Mouse (Mus musculus) liver, postnatal 0 days (tissue): ENCODE measurements at regions not wholly inside any gene's neighbourhood (a gene's known extent, or its start where the extent isn't known, plus 50 kb on each side); places are given as distances from the start of the nearest gene placed in this dataset.

Experiments
- ATAC-seq: fragments of 200-750 bp; cut with Nextera tagmentation; 2 replicates; pipeline ENCODE4 v1.8.0; 2017; ENCODE audit warnings: mild to moderate bottlenecking, moderate library complexity
- DNase-seq: peaks from one replicate; pipeline ENCODE4 v3.0.0-alpha.2; 2016
- H3K27ac ChIP-seq: fragments of 300-500 bp; sonication (generic); 2 replicates; pipeline ENCODE4 v1.5.1; 2014; ENCODE audit warnings: antibody characterized with exemption, moderate library complexity, mild to moderate bottlenecking, low read depth
- H3K27me3 ChIP-seq: fragments of 300-500 bp; sonication (generic); 2 replicates; pipeline ENCODE4 v1.6.1; 2014; ENCODE audit warnings: low read length, control low read depth, mixed read lengths; ENCODE audit not compliant: insufficient read depth
- H3K36me3 ChIP-seq: fragments of 300-500 bp; sonication (generic); replicated peaks from 2 replicates; pipeline ENCODE4 v1.6.1; 2014; ENCODE audit warnings: mild to moderate bottlenecking, control low read depth, low read length, moderate library complexity, mixed read lengths; ENCODE audit not compliant: insufficient read depth
- H3K4me1 ChIP-seq: fragments of 300-500 bp; sonication (generic); 2 replicates; pipeline ENCODE4 v1.6.1; 2014; ENCODE audit warnings: antibody characterized with exemption, mild to moderate bottlenecking, control low read depth; ENCODE audit not compliant: insufficient read depth
- H3K4me2 ChIP-seq: fragments of 300-500 bp; sonication (generic); 2 replicates; pipeline ENCODE4 v1.6.1; 2014; ENCODE audit warnings: low read depth, mild to moderate bottlenecking, low read length, moderate library complexity, mixed read lengths
- H3K4me3 ChIP-seq: fragments of 300-500 bp; sonication (generic); 2 replicates; pipeline ENCODE4 v1.5.1; 2014; ENCODE audit warnings: low read depth, low read length
- H3K9ac ChIP-seq: fragments of 300-500 bp; sonication (generic); replicated peaks from 2 replicates; pipeline ENCODE4 v1.6.1; 2014; ENCODE audit warnings: mild to moderate bottlenecking, moderate library complexity
- H3K9me3 ChIP-seq: fragments of 300-500 bp; sonication (generic); 2 replicates; pipeline ENCODE4 v1.6.1; 2016; ENCODE audit warnings: mild to moderate bottlenecking, control low read depth, low read length, mixed read lengths
- CTCF ChIP-seq: sonication (generic); IDR thresholded peaks from 2 replicates; pipeline ENCODE4 v1.5.1; 2016; ENCODE audit warnings: antibody characterized with exemption, low read depth
- EP300 ChIP-seq: IDR thresholded peaks from 2 replicates; pipeline ENCODE4 v1.6.1; 2016; ENCODE audit warnings: antibody characterized with exemption, low read depth, mild to moderate bottlenecking
- WGBS: fragments of 180-500 bp; shearing (Covaris S2); extraction: QIAGEN DNeasy Blood & Tissue Kit; methylation state at CpG from one replicate; pipeline ENCODE4 v1.1.7; 2014; ENCODE audit not compliant: insufficient replicate concordance; 5-methylcytosine and 5-hydroxymethylcytosine counted together

GRCm38 (mm10) chr5:133746411-133746810 lies 353.1 kb upstream of the Castor2 start:
- Histone ChIP-seq H3K27ac (no peak overlapping the region), H3K36me3 (no peaks in the 10 kb centered on the region), H3K27me3 (no peaks in the 10 kb centered on the region), H3K4me3 (no peak overlapping the region), H3K4me1 (no peaks in the 10 kb centered on the region), H3K9ac (no peak overlapping the region), H3K4me2 (no peak overlapping the region), H3K9me3 (no peaks in the 10 kb centered on the region; the same call in 1 of the 2 replicates)
- TF ChIP-seq CTCF: no peak
- TF ChIP-seq EP300: no peak
- ATAC-seq (no peak), DNase-seq (no peak)
- WGBS: 77% methylated on average over 10 of the region's 10 CpGs

DNA sequence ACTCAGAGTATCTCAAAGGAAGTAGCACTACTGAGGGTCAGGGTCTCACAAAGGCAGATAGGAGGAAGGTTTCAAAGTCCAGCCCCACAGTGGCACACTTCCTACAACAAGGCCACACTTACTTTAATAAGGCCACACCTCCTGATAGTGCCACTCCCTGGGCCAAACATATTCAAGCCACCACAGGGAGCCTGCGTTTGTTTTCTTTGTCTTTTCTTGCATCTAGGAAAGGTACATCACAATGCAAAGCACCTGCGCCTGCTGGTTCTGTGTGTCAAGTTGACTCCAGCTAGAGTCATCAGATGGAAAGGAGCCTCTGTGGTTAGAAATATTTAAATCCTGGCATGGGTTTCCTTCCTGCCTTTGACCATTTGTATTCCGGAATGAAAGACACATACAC lies 355.4 kb upstream of the Castor2 start:
- Histone ChIP-seq H3K4me1 (no peaks in the 10 kb centered on the region), H3K27me3 (no peaks in the 10 kb centered on the region), H3K9me3 (no peaks in the 10 kb centered on the region; the same call in 1 of the 2 replicates), H3K27ac (no peak overlapping the region), H3K9ac (no peak overlapping the region), H3K36me3 (no peaks in the 10 kb centered on the region), H3K4me3 (no peak overlapping the region), H3K4me2 (no peak overlapping the region)
- no peak for ATAC-seq
- no peak for TF ChIP-seq EP300
- TF ChIP-seq CTCF: no peak
- 73% methylated on average over 3 of the region's 3 CpGs for WGBS
- DNase-seq: no peak

GRCm38 (mm10) chr5:133743606-133744005 lies 355.9 kb upstream of the Castor2 start:
- WGBS: 70% methylated on average over 2 of the region's 2 CpGs

DNA sequence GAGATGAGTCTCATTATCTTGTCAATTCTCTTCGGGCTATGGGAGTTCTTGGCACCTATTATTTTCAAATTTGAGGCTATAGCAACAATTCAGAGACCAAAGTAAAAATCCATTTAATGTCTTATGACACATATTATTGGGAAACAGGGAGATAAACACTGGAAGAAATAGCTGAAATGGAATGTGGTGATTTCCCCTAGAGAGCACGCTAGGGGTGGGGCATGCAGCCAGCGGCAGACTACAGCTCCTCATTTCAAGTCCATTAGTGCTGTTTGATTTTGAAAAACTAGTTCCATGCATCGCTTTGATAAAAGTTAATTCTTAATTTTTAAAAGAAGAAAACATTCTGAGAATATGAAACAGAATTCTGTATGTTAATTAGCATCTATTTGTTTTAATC lies 367.6 kb upstream of the Castor2 start:
- no peak for TF ChIP-seq CTCF
- no peak for TF ChIP-seq EP300
- 64% methylated on average over 4 of the region's 4 CpGs for WGBS
- ATAC-seq (no peak), DNase-seq (no peak)
- Histone ChIP-seq H3K4me2 (no peak overlapping the region), H3K36me3 (no peaks in the 10 kb centered on the region), H3K27ac (no peak overlapping the region), H3K9ac (no peak overlapping the region), H3K4me3 (no peak overlapping the region), H3K4me1 (no peaks in the 10 kb centered on the region), H3K9me3 (peaks cover 3% of the 10 kb centered on the region; the same call in 1 of the 2 replicates), H3K27me3 (no peaks in the 10 kb centered on the region)

More at GRCm38 (mm10) chr5:133743606-133744005, 355.9 kb upstream of the Castor2 start:
- Histone ChIP-seq H3K4me3 (no peak overlapping the region), H3K4me2 (no peak overlapping the region), H3K9me3 (no peaks in the 10 kb centered on the region; the same call in 1 of the 2 replicates), H3K9ac (no peak overlapping the region), H3K36me3 (no peaks in the 10 kb centered on the region), H3K27me3 (no peaks in the 10 kb centered on the region), H3K4me1 (no peaks in the 10 kb centered on the region), H3K27ac (no peak overlapping the region)
- no peak for DNase-seq
- ATAC-seq: no peak
- TF ChIP-seq EP300 (no peak), CTCF (no peak)

DNA sequence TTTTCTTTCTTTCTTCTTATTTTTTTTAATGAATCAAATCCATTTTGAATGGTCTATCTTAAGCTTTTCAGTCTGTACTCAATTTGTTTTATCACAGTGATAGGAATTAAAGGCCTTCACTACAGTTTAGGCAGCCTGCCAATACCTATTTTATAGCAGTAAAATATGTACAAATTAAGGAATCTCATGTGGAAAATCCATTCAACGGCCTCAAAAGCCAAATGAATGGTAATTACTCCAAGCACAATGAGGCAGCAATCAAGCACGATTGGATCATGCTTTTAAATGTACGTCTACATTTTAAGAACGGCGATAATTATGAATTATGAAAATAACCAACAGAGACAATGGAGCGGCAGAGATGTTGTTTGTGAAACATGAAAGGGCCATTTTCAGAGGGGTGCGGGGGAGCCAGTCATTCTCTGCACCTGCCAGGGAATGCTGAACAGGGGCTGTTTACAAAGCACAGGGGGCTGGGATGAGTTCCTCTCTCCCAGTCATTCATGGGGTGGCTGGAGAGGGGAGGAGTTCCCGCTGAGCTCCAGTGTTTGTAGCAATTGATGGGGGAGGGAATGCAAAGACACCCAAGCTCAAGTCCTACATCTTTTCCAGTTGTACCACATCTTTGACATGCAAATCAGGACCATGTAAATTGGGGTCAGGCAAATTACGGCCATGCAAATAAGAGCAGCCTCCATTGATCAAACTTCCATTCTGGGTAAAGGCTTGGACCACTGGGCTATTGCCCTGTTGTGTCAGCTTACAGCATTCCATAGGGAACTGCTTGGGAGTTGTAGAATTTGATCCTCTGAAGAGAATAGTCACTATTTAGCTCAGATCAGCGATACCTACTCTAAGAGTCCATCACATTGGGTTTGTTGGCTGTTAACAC lies 381.1 kb upstream of the Castor2 start:
- TF ChIP-seq EP300: no peak
- TF ChIP-seq CTCF: no peak
- Histone ChIP-seq H3K36me3 (no peaks in the 10 kb centered on the region), H3K27me3 (no peaks in the 10 kb centered on the region), H3K9me3 (no peaks in the 10 kb centered on the region), H3K4me3 (no peak overlapping the region), H3K4me2 (no peak overlapping the region), H3K9ac (no peak overlapping the region), H3K27ac (no peak overlapping the region), H3K4me1 (no peaks in the 10 kb centered on the region)
- no peak for ATAC-seq
- 67% methylated on average over 10 of the region's 10 CpGs for WGBS
- no peak for DNase-seq

DNA sequence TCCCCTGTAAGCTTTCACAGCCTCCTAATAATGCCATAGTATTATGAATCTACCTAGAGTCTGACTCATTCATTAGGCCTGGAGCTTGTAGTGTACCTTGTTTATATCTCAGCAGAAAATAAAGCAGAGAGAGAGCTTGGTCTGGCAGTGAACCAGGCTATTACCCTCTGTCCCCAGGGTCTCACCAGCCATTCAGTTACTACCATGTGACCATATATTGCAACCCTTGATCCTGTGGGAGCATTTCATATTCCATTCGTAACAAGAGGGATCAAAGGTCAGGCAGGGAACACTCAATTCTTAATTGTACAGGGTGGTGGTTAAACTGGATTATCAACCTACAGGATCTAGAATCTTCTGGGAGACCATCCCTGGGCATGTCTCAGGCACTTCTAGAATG lies 383.7 kb upstream of the Castor2 start:
- no peak overlapping the region for H3K4me3 ChIP-seq
- no peaks in the 10 kb centered on the region for H3K9me3 ChIP-seq
- H3K27me3 ChIP-seq: no peaks in the 10 kb centered on the region
- H3K4me2 ChIP-seq: no peak overlapping the region
- H3K9ac ChIP-seq: no peak overlapping the region
- H3K4me1 ChIP-seq: no peaks in the 10 kb centered on the region
- TF ChIP-seq CTCF (no peak), EP300 (no peak)
- H3K27ac ChIP-seq: no peak overlapping the region
- ATAC-seq (no peak), DNase-seq (no peak)
- 74% methylated on average over 1 of the region's 1 CpGs for WGBS
- H3K36me3 ChIP-seq: no peaks in the 10 kb centered on the region
